ENCODE assay signal across 8 mouse cellular contexts in the genomic region with DNA sequence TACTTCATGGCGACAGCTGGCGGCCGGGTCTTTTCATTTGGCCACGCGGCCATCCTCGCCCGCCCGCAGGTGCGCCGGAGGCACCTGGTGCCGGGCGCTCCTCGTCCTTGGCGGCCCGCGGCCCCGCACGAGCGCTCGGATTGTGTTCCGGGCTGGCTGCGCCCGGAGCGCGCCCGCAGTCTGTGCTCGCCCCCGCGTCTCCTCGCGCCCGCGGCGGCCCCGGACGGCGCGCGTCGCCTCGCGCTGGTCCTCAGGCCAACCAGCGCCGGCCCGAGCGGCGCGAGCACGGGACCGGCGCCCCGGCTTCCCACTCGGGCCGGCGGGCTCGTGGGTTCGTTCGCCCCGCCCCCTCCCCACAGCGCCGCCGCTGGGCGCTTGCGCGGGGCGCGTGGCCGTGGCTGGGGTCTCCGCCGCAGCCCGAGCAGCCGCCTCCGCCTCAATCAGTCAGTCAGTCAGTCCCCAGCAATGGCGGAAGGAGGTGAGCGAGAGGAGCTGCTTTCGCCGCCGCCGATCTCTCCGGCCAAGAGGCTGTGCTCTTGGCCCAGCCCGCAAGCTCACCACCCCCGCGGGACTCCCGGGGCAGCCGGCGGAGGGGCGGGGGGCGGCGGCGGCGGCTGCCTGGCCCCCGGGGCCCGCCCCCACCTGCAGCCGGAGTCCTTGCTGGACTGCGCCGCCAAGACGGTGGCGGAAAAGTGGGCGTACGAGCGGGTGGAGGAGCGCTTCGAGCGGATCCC. TPM values are rescaled to one million over a fixed set of nuclear protein-coding genes. Genes with fewer than 3 reads are reported as not detected.
DNase-seq lines count a peak whose midpoint lies in the region; ATAC-seq and TF ChIP-seq lines count a peak whose summit lies in the region.

TSS of gene Zswim5 (plus strand) at position 382 of the 734 bp plus-strand sequence.

- peak within 1 kb of the TSS; percentile 88 for H3K27ac ChIP-seq in intestine, postnatal 0 days (ENCODE audit: low read depth, low read length)

- WGBS in intestine, postnatal 0 days, result under 1% methylated on average over 103 of the region's 104 CpGs

- DNase-seq in layer of hippocampus, adult 11-12 months (ENCODE audit: low spot score), result peak; percentile 72
- no peak for DNase-seq in layer of hippocampus, adult 9-10 months (ENCODE audit: low spot score)
- peak; percentile 69 for DNase-seq in embryo, embryonic 11.5 days (ENCODE audit: low read depth, low spot score)
- DNase-seq in left cerebral cortex, postnatal 36 days (ENCODE audit: low spot score in 2 of 2), result peak; percentile 78 to 86
- DNase-seq in mesoderm, embryonic 11.5 days (ENCODE audit: low read depth, low spot score), result peak; percentile 82
- peak; percentile 79 for DNase-seq in right cerebral cortex, postnatal 4 days

- intact Hi-C loops in left cerebral cortex, postnatal 36 days (cut with DNase I), result loop anchor here (2.0 to 5.0 kb wide), 2 partner anchors 50 to 114 kb away; no protein-coding TSS in a partner anchor

- no peaks in the 10 kb centered on the region for H3K9me3 ChIP-seq in intestine, postnatal 0 days (ENCODE audit: control insufficient read depth)

- peak within 1 kb of the TSS; percentile 70 for H3K9ac ChIP-seq in intestine, postnatal 0 days (ENCODE audit: low read depth, low read length)

- H3K27me3 ChIP-seq in intestine, postnatal 0 days (replicated peaks; ENCODE audit: control insufficient read depth, insufficient read depth, low read length), result no peaks in the 10 kb centered on the region

- H3K36me3 ChIP-seq in intestine, postnatal 0 days (ENCODE audit: control insufficient read depth, insufficient read depth), result no peaks in the 10 kb centered on the region

- no peaks in the 10 kb centered on the region for H3K4me1 ChIP-seq in intestine, postnatal 0 days (replicated peaks; ENCODE audit: control insufficient read depth, insufficient read depth, low read length)

- TF ChIP-seq CTCF in intestine, postnatal 0 days (IDR thresholded peaks at IDR 0.05; ENCODE audit: low read depth), result no peak; the same call in 1 of the 2 replicates

- H3K4me2 ChIP-seq in intestine, postnatal 0 days (replicated peaks; ENCODE audit: low read depth), result peak within 1 kb of the TSS; percentile 94

- peak; percentile 63 for ATAC-seq in granulocyte monocyte progenitor cell, adult 5-6 weeks (replicated peaks; ENCODE audit: poor library complexity, severe bottlenecking)
- ATAC-seq in intestine, postnatal 0 days, result peak; percentile 97

- peak within 1 kb of the TSS; percentile 89 for H3K4me3 ChIP-seq in intestine, postnatal 0 days (ENCODE audit: low read depth, low read length)

RNA-seq across cellular contexts. Expression of gene Zswim5, which starts in this region (rescaled TPM):
- total RNA-seq in granulocyte monocyte progenitor cell, adult 5-6 weeks (2014; fragmentation: Nextera tagmentation), result 0.85 TPM in 1 of 2 replicates, not detected in the other
- total RNA-seq in granulocyte monocyte progenitor cell, adult 5-6 weeks (2017), result 0.17 TPM in 1 of 2 replicates, not detected in the other
- 1.9 and 2.1 TPM in 2 replicates for polyA plus RNA-seq in intestine, postnatal 0 days (2015; fragmentation: Nextera tagmentation; extraction: Ambion mirVana)
- total RNA-seq in left cerebral cortex, postnatal 36 days (2021), result 10 to 100 TPM in 1 of 2 experiments, 1 to 10 TPM in 1; 8.9 to 10.2 TPM

Comparison
In these comparisons a context has a peak if more than half of its experiments do, and no peak if none do; other contexts are left out.
1. RNA of gene Zswim5 (total RNA-seq): 8.9 to 10.2 TPM in left cerebral cortex, postnatal 36 days; 0.17 to 0.85 TPM in granulocyte monocyte progenitor cell, adult 5-6 weeks; every median in the first group is over 4 times any median in the second.
2. Peak in ATAC-seq in granulocyte monocyte progenitor cell, adult 5-6 weeks; RNA of the gene not detected or under 1 TPM.